Mouse (Mus musculus) myocyte (in vitro differentiated cells): ENCODE measurements around the gene Lin9. TPM values are rescaled to one million over a fixed set of nuclear protein-coding genes. Genes with fewer than 3 reads are reported as not detected.

Source experiments
- H3K27me3 ChIP-seq: one replicate; pipeline ENCODE4 v1.6.1; 2011; ENCODE audit not compliant: control insufficient read depth, insufficient read depth, insufficient read length
- H3K36me3 ChIP-seq: one replicate; pipeline ENCODE4 v1.6.1; 2011; ENCODE audit not compliant: control insufficient read depth, insufficient read depth
- H3K4me2 ChIP-seq: one replicate; pipeline ENCODE4 v1.6.1; 2011; ENCODE audit warnings: low read depth, control low read depth
- H3K4me3 ChIP-seq: one replicate; pipeline ENCODE4 v1.5.1; 2011; ENCODE audit warnings: mild to moderate bottlenecking, control low read depth, moderate library complexity
- H3K79me2 ChIP-seq: one replicate; pipeline ENCODE4 v1.6.1; 2011; ENCODE audit not compliant: control insufficient read depth, insufficient read depth
- H3ac ChIP-seq: one replicate; pipeline ENCODE4 v1.6.1; 2011; ENCODE audit not compliant: control insufficient read depth, insufficient read length
- CEBPB ChIP-seq: IDR thresholded peaks from 2 replicates; pipeline ENCODE4 v1.6.1; 2011; ENCODE audit warnings: mild to moderate bottlenecking, moderate library complexity; ENCODE audit not compliant: poor library complexity, insufficient read depth, severe bottlenecking
- E2F4 ChIP-seq: IDR thresholded peaks from one replicate; pipeline ENCODE4 v1.6.1; 2011; ENCODE audit warnings: mild to moderate bottlenecking, control low read depth, moderate library complexity; ENCODE audit not compliant: insufficient read depth
- MAX ChIP-seq: IDR thresholded peaks from one replicate; pipeline ENCODE4 v1.6.1; 2011; ENCODE audit warnings: low read depth, mild to moderate bottlenecking, control low read depth
- MYOD1 ChIP-seq, 3 experiments: IDR thresholded peaks; one replicate each; pipeline ENCODE4 v1.6.1; 2011; ENCODE audit warnings: control low read depth in 2 of 3, low read depth in 2 of 3, mild to moderate bottlenecking in 2 of 3, moderate library complexity in 1 of 3; ENCODE audit not compliant: insufficient read length in 2 of 3, control insufficient read depth in 1 of 3
- MYOG ChIP-seq, 3 experiments: IDR thresholded peaks; one replicate each; pipeline ENCODE4 v1.6.1; 2011; ENCODE audit warnings: control low read depth in 2 of 3, low read depth in 2 of 3, mild to moderate bottlenecking in 2 of 3; ENCODE audit not compliant: insufficient read length in 2 of 3, control insufficient read depth in 1 of 3, insufficient read depth in 1 of 3
- POLR2A ChIP-seq: IDR thresholded peaks from one replicate; pipeline ENCODE4 v1.6.1; 2011; ENCODE audit warnings: low read depth, mild to moderate bottlenecking, control low read depth, moderate library complexity; ENCODE audit not compliant: insufficient read length
- POLR2AphosphoS2 ChIP-seq: IDR thresholded peaks from one replicate; pipeline ENCODE4 v1.6.1; 2011; ENCODE audit warnings: low read depth, control low read depth; ENCODE audit not compliant: insufficient read length
- REST ChIP-seq: IDR thresholded peaks from one replicate; pipeline ENCODE4 v1.6.1; 2011; ENCODE audit warnings: mild to moderate bottlenecking, control low read depth, moderate library complexity; ENCODE audit not compliant: insufficient read depth, insufficient read length
- SRF ChIP-seq: IDR thresholded peaks from one replicate; pipeline ENCODE4 v1.6.1; 2011; ENCODE audit warnings: low read depth; ENCODE audit not compliant: control insufficient read depth, insufficient read length
- TCF12 ChIP-seq: IDR thresholded peaks from one replicate; pipeline ENCODE4 v1.6.1; 2011; ENCODE audit warnings: mild to moderate bottlenecking, control low read depth; ENCODE audit not compliant: poor library complexity, insufficient read depth, severe bottlenecking
- TCF3 ChIP-seq: IDR thresholded peaks from one replicate; pipeline ENCODE4 v1.6.1; 2011; ENCODE audit warnings: low read depth, control low read depth; ENCODE audit not compliant: insufficient read length
- USF1 ChIP-seq: IDR thresholded peaks from one replicate; pipeline ENCODE4 v1.6.1; 2011; ENCODE audit warnings: low read depth, mild to moderate bottlenecking, control low read depth, moderate library complexity
- polyA plus RNA-seq: library from polyadenylated mRNA; unstranded; fragments of >200 nt; fragmentation: generic; extraction: Trizol; gene quantifications from one replicate; pipeline ENCODE4 v1.2.1, GENCODE M21; 2012; ENCODE audit warnings: missing spikeins

Lin9 gene
- polyA plus RNA-seq, 1 experiment: 1.9 TPM

GRCm38 (mm10) chr1:180718756-180719155 is 77.8 kb downstream of the Lin9 start:
- H3K79me2 ChIP-seq: no peaks in the 10 kb centered on the region
- no peak for TF ChIP-seq MYOD1 (IDR thresholded peaks at IDR 0.05; ENCODE audit: control insufficient read depth in 1 of 3, insufficient read length in 2 of 3, low read depth in 2 of 3)
- no peak for TF ChIP-seq TCF12
- no peak for TF ChIP-seq MAX
- TF ChIP-seq REST: no peak
- no peak for TF ChIP-seq USF1
- TF ChIP-seq MYOG (IDR thresholded peaks at IDR 0.05; ENCODE audit: control insufficient read depth in 1 of 3, insufficient read depth in 1 of 3, insufficient read length in 2 of 3, low read depth in 2 of 3): no peak
- no peak for TF ChIP-seq TCF3
- no peak for TF ChIP-seq POLR2A
- TF ChIP-seq POLR2AphosphoS2: no peak
- TF ChIP-seq CEBPB: no peak
- TF ChIP-seq E2F4: no peak
- TF ChIP-seq SRF: no peak
- no peak overlapping the region for H3K4me2 ChIP-seq
- H3ac ChIP-seq: no peak overlapping the region
- no peaks in the 10 kb centered on the region for H3K36me3 ChIP-seq
- no peak overlapping the region for H3K4me3 ChIP-seq
- peaks cover 6% of the 10 kb centered on the region for H3K27me3 ChIP-seq

DNA sequence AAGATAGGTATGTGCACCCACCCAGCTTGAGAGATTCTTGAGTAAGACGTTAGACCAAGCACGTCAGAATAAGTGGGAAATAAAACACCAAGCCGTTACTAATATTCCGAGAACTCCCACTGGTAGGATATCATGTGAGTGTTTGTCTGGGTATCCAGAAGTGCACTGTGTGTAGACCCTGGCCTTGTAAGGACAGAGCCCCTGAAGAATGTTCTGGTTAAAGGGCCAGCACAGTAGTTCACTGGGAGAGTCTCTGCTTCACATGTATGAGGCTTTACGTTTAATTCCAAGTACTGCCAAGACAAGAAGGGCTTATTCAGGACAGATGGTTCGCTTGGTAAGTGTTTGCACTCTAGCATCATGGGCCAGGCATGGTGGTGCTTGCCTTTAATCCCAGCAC is 78.5 kb downstream of the Lin9 start:
- Histone ChIP-seq H3ac (no peak overlapping the region), H3K4me3 (no peak overlapping the region), H3K36me3 (no peaks in the 10 kb centered on the region), H3K27me3 (peaks cover 6% of the 10 kb centered on the region), H3K79me2 (no peaks in the 10 kb centered on the region), H3K4me2 (no peak overlapping the region)
- no peak for TF ChIP-seq REST
- no peak for TF ChIP-seq USF1
- no peak for TF ChIP-seq TCF12
- no peak for TF ChIP-seq MAX
- TF ChIP-seq CEBPB: no peak
- no peak for TF ChIP-seq E2F4

DNA sequence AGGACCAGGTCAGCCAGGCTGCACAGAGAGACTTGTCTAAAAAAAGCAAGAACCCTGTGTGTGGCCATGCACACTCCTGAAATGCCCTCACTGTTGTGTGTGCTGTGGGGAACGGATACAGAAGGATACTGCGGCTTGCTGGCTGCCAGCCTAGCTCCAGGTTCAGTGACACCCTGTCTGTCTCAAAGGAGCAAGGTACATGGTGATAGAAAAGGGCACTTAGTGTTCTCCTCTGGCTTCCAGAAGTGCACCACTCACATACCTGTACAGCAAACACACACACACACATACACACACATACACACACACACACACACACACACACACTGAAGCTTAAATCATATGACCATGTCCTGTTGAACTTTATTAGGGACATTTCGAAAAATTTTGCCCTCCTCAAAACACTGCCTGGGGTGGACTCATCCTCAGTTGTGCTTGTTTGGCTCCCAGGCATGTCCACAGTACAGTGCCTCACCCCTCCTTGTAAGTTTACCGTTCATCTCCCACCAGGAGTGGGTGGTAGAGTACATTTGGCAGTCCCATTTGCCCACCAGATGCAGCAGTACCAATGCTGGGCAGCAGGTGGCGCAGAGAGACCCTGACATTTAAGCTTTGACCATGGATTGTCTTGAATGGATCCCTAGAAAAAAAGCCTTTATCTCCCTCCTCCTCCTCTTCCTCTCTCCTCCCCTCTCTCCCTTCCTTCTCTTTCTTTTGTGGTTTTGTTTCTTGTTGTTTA is 79.2 kb downstream of the Lin9 start:
- TF ChIP-seq REST (no peak), TCF12 (no peak), CEBPB (no peak), E2F4 (no peak), POLR2A (no peak), MAX (no peak), MYOG (IDR thresholded peaks at IDR 0.05; ENCODE audit: control insufficient read depth in 1 of 3, insufficient read depth in 1 of 3, insufficient read length in 2 of 3, low read depth in 2 of 3) (no peak), SRF (no peak), MYOD1 (IDR thresholded peaks at IDR 0.05; ENCODE audit: control insufficient read depth in 1 of 3, insufficient read length in 2 of 3, low read depth in 2 of 3) (no peak), USF1 (no peak), TCF3 (no peak), POLR2AphosphoS2 (no peak)
- Histone ChIP-seq H3K4me2 (no peak overlapping the region), H3ac (no peak overlapping the region), H3K36me3 (no peaks in the 10 kb centered on the region), H3K4me3 (no peak overlapping the region), H3K79me2 (no peaks in the 10 kb centered on the region), H3K27me3 (peaks cover 2% of the 10 kb centered on the region)

- no peak for TF ChIP-seq POLR2AphosphoS2
- TF ChIP-seq E2F4: no peak
- TF ChIP-seq CEBPB: no peak
- H3K4me2 ChIP-seq: no peak overlapping the region
Observed at GRCm38 (mm10) chr1:180722608-180723007, 81.7 kb downstream of the Lin9 start.

DNA sequence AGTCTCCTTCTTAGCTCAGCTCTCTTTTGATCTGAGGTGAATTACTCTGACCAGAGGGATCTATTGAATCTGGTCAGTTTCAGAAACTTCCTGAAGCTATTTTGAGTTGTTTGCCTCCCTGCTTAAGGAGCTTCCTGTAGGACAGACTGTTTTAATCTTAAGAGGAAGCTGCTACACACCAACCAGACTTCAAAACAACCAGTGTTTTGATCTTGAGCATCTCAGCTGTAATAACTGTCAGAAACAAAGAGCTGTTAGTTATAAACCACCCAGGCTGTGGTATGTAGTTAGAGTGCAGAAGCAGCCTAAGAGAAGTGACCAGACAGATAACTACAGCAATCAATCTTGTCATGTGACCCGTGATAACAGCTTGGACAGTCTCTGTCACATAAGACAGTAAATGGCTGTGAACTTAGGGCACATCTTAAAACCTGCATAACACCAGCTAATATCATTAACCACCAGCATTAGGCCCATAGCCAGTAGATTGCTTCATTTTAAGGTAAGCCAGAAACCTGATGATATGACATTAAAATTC is 82.8 kb downstream of the Lin9 start:
- Histone ChIP-seq H3K27me3 (no peaks in the 10 kb centered on the region), H3K4me2 (no peak overlapping the region), H3K36me3 (no peaks in the 10 kb centered on the region), H3K4me3 (no peak overlapping the region), H3K79me2 (peaks cover 29% of the 10 kb centered on the region), H3ac (no peak overlapping the region)
- TF ChIP-seq POLR2A (no peak), MYOD1 (IDR thresholded peaks at IDR 0.05; ENCODE audit: control insufficient read depth in 1 of 3, insufficient read length in 2 of 3, low read depth in 2 of 3) (no peak), SRF (no peak), TCF12 (no peak), E2F4 (no peak), REST (no peak), MAX (no peak), CEBPB (no peak), MYOG (IDR thresholded peaks at IDR 0.05; ENCODE audit: control insufficient read depth in 1 of 3, insufficient read depth in 1 of 3, insufficient read length in 2 of 3, low read depth in 2 of 3) (no peak), TCF3 (no peak), POLR2AphosphoS2 (no peak), USF1 (no peak)

More at GRCm38 (mm10) chr1:180722608-180723007, 81.7 kb downstream of the Lin9 start:
- Histone ChIP-seq H3K27me3 (no peaks in the 10 kb centered on the region), H3ac (no peak overlapping the region), H3K36me3 (no peaks in the 10 kb centered on the region), H3K4me3 (no peak overlapping the region), H3K79me2 (peaks cover 17% of the 10 kb centered on the region)
